Mouse (Mus musculus): ENCODE data around the gene Pex13. TPM values are rescaled to one million over a fixed set of nuclear protein-coding genes. Genes with fewer than 3 reads are reported as not detected.

Gene Pex13
- polyA plus RNA-seq (2012; rRNA removed): 17.8 and 20.3 TPM in 2 replicates

DNA sequence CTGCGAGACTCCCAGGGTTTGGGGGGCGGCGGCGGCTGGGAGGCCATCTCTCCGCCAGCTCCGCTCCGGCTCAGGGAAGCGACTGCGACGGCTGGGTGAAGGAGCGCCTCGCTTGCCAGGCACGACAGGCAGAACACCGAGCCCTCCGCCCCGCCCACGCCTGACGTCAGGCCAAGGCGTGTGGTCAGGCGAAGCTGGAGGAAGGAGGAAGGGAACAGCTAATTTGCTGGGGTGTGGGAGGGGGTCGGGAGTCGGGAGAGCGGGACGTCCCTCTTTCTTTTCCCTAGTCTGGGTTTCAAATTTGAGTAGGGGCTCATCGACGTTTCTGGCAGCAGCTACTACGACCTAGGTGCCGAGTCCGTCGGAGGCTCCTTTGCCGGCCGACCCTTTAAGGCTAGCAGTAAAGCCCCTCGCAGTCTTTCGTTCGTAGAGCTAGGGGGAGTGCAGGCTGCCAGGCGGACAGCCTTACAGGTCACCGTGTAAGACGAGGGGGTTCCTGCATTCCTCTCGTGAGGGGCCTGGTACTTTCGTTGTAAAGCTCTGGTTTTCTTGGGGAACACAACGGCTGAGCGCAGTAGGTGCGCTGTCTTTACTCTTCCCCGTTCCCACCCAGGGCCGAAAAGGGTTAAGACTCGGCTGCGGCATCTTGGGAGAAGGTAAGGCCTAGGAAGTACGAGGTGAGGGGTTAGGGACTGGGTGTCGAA is at the start of gene Pex13:
Gene Pex13, minus strand, starts transcription at position 162 of the 704 bp plus-strand sequence.

DNA sequence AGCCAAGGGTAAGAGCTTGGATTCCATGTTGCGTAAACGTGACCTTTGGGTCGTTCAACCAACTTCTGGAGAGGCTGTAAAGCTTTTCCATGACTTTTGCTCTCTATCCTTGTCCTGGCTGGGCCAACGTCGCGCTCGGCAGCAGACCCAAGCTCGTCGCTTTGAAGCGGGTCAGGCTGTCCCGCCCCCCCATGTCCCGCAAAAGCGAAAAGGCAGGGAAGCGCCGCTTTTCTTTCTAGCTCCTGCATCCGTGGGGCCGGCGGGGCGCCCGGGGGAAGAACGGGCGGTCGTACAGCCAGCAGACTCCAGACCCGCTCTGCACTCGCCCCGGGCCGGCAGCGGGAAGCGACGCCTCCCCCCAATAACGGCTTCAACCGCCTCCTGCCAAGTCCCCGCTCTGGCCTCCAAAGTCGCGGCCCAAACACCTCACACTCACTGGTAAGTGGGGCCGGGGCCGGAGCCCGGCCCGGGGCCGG is 410 bp downstream of the Pex13 start, which contains the start of gene Pus10:
Gene Pus10, plus strand, starts transcription at position 364 of the 476 bp plus-strand sequence.

DNA sequence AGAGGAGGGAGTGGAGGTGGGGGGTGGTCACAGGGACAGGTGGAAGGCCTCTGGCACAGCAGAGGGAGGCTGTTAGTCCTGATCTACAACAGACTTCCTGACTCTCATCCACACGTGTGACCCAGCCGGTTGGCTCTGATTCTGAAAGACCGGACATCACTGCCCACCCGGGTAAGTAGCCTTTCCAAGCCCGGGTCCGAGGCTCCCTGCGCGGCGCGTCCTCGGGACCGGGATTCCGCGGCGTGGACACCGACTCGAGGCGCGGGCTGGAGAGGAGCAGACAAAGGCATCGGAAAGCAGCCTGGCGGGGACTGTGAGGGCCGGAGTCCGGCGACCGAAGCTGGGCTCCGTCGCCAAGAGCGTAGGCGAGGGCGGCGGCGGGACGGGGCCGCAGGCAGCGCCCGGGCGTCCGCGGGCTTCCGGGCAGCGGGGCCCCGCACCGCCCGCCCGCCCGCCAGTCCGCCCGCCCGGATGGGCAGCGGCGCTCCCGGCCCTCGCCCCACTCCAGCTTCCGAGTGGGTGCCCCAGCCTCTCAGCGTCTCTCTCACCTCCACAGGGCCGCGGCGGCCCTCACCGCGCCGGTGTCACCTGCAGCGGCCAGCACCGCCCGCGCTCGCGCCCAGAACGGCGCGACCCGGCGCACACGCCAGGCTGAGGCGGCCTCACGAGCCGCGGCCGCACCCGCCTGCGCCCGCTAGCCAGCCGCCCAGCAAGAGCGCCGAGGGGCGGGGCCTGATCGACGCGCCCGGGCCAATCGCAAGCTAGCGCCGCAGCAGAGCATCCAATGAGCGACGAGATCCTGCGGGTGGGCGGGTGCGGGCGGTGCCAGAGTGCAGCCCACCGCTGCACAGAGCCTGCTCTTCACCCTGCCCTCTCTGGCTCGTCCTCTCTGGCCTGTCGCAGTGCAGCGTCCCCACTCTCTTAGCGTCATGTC is 32.5 kb downstream of the Pex13 start, which contains the start of gene 0610010F05Rik:
Gene 0610010F05Rik, minus strand, starts transcription at position 695 of the 934 bp plus-strand sequence.

Other genes starting within 250 kb of the Pex13 start
- gene Ahsa2, start 167.9 kb downstream of the Pex13 start, polyA plus RNA-seq (2012; rRNA removed): 123 and 141 TPM in 2 replicates
- gene 1700093K21Rik, start 144.8 kb downstream of the Pex13 start, polyA plus RNA-seq (2012; rRNA removed): 0.65 and 0.86 TPM in 2 replicates
- 45.7 and 52.4 TPM in 2 replicates for gene 0610010F05Rik, start 32.3 kb downstream of the Pex13 start, polyA plus RNA-seq (2012; rRNA removed)
- gene Pus10, start 285 bp downstream of the Pex13 start, polyA plus RNA-seq (2012; rRNA removed): 14.7 and 16.4 TPM in 2 replicates
- 0.75 and 1.2 TPM in 2 replicates for gene Rel, start 105.0 kb upstream of the Pex13 start, polyA plus RNA-seq (2012; rRNA removed)
- 17.7 and 20.8 TPM in 2 replicates for gene Papolg, start 229.3 kb upstream of the Pex13 start, polyA plus RNA-seq (2012; rRNA removed)